Mouse (Mus musculus) heart, embryonic 11.5 days (tissue): Measurements from ENCODE around the gene Lipo3. TPM values are rescaled to one million over a fixed set of nuclear protein-coding genes. Genes with fewer than 3 reads are reported as not detected.
"Not testable (repeated sequence)": the region's sequence is repeated elsewhere in the genome, so short reads cannot be mapped to it uniquely, and the experiment has no call there.

Experiments used
- ATAC-seq: fragments of 200-750 bp; cut with Nextera tagmentation; replicated peaks from 2 replicates; pipeline ENCODE4 v1.8.0; 2017; ENCODE audit warnings: moderate library complexity; ENCODE audit not compliant: insufficient number of reproducible peaks, low FRiP score, low TSS enrichment
- H3K27ac ChIP-seq: fragments of 300-500 bp; sonication (generic); 2 replicates; pipeline ENCODE4 v1.5.1; 2014; ENCODE audit warnings: mild to moderate bottlenecking, low read depth, low read length
- H3K27me3 ChIP-seq: fragments of 300-500 bp; sonication (generic); 2 replicates; pipeline ENCODE4 v1.6.1; 2014; ENCODE audit warnings: mild to moderate bottlenecking, low read length, mixed read lengths; ENCODE audit not compliant: control insufficient read depth, insufficient read depth
- H3K36me3 ChIP-seq: fragments of 300-500 bp; sonication (generic); 2 replicates; pipeline ENCODE4 v1.6.1; 2014; ENCODE audit warnings: mild to moderate bottlenecking, low read length, moderate library complexity, mixed read lengths; ENCODE audit not compliant: control insufficient read depth, insufficient read depth
- H3K4me1 ChIP-seq: fragments of 300-500 bp; sonication (generic); 2 replicates; pipeline ENCODE4 v1.6.1; 2014; ENCODE audit warnings: low read length; ENCODE audit not compliant: control insufficient read depth, insufficient read depth
- H3K4me2 ChIP-seq: fragments of 300-500 bp; sonication (generic); 2 replicates; pipeline ENCODE4 v1.6.1; 2014; ENCODE audit warnings: mild to moderate bottlenecking, moderate library complexity
- H3K4me3 ChIP-seq: fragments of 300-500 bp; sonication (generic); 2 replicates; pipeline ENCODE4 v1.5.1; 2014; ENCODE audit warnings: low read depth, low read length
- H3K9ac ChIP-seq: fragments of 300-500 bp; sonication (generic); 2 replicates; pipeline ENCODE4 v1.6.1; 2014; ENCODE audit warnings: mild to moderate bottlenecking, low read depth, low read length, moderate library complexity
- H3K9me3 ChIP-seq: fragments of 300-500 bp; sonication (generic); replicated peaks from 2 replicates; pipeline ENCODE4 v1.6.1; 2016; ENCODE audit warnings: low read length; ENCODE audit not compliant: control insufficient read depth
- WGBS: fragments of 180-500 bp; shearing (Covaris S2); extraction: QIAGEN DNeasy Blood & Tissue Kit; methylation state at CpG from one replicate; pipeline ENCODE4 v1.1.7; 2014; ENCODE audit not compliant: insufficient replicate concordance; 5-methylcytosine and 5-hydroxymethylcytosine counted together
- polyA plus RNA-seq: library from polyadenylated mRNA; unstranded; fragments of >200 nt; fragmentation: Nextera tagmentation; extraction: Ambion mirVana; gene quantifications from 2 replicates; pipeline ENCODE4 v1.2.1, GENCODE M21; 2014

The Lipo3 gene
- 12.7 and 16.2 TPM in 2 replicates for polyA plus RNA-seq

DNA sequence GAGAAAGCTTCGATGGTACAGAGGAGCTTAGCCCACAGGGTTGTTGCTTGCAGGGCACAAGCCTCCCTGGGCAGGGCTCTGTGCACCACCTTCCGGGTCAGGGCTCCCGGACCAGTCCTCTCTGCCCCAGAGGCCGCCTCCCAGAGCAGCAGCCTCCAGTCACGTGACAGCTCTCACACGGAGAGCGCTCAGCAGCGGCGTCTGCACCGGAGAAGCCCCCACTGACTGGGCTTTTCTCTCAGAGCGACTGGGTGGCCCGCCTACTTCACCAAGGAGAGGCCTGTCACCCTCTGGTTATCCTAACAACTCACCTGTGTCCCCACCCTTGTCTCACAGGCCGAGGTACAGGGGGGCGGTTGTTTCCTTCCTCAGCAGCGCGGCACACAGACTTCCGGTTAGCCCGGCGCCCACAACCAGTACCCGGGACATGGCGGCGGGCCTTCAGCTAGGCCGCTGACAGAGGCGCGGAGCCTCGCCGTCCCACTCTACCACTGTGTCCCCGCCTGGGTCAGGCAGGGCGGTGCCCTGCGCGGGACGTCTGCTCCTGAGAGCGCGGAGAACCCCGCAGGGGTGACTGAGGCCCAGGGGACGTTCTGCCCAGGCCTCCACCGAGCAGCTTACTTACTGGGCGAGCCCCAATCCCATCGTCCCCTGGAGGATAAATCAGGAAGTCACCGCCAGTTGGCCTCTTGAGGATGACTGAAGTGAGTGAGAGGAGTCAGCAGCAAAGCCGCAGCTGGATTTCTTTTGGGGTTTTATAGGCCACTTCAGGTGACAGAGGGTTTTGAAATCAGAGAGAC lies at the start of gene Lipo3:
Gene Lipo3, minus strand, starts transcription at position 665 of the 800 bp plus-strand sequence.
- not testable (repeated sequence) for H3K9ac ChIP-seq, H3K4me3 ChIP-seq, H3K4me1 ChIP-seq, H3K9me3 ChIP-seq, H3K27ac ChIP-seq, H3K36me3 ChIP-seq, H3K27me3 ChIP-seq
- peak; percentile 84 for ATAC-seq
- 28% methylated on average over 12 of the region's 41 CpGs for WGBS
- H3K4me2 ChIP-seq = peak within 1 kb of the TSS; percentile 51

DNA sequence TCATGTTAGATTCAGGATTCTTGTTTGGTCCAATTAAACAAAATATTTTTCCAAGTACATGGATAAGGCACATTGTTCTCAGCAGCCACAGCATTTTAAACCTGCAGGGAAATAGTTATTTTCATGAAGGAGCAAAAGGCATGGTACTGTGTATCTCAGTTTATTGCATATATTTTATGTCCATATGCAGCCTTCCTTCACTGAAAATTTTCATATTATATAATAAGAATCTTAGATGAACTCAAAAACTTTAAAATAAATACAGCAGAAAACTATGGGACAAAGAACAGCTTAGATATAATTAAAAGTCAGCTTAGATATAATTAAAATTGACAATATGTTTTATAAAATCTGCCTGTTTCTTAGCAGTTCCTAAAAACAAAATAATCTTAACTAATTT lies 25.6 kb upstream of the Lipo3 start, which contains the start of gene Lipo1:
Gene Lipo1, minus strand, starts transcription at position 101 of the 400 bp plus-strand sequence.
- not testable (repeated sequence) for H3K4me1 ChIP-seq, H3K4me2 ChIP-seq, H3K4me3 ChIP-seq, H3K9ac ChIP-seq, H3K27ac ChIP-seq, H3K27me3 ChIP-seq, ATAC-seq, H3K9me3 ChIP-seq, H3K36me3 ChIP-seq

DNA sequence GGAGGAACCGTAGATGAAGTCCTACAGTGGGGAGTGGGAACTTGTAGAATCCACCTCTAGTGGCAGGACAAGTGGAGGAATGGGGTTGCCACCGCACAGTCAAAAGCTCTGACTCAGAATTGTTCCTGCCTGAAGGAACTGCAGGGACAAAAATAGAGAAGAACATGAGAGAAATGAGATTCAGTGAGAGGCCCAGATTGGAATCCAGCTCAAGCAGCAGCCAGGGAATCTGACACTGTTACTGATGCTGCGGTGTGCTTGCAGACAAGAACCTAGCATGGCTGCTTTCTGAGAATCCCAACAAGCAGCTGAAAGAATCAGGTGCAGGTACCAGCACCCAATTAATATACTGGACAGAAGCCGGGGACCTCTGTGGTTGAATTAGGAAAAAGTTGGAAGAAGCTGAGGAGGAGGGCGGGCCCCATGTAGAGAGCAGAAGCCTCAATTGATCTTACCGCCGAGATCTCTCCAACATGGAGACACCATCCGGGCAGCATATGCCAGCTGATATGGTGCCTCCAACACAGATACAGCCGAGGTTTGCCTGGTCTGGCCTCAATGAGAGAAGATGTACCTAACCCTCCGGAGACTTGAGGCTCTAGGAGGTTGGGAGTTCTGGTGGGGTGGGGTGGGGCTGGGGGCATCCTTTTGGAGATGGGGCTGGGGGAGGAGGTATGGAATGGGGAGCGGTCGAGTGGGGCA lies 25.0 kb upstream of the Lipo3 start:
- H3K9ac ChIP-seq = no peak overlapping the region
- no peak overlapping the region for H3K27ac ChIP-seq
- no peak overlapping the region for H3K4me3 ChIP-seq
- no peak overlapping the region for H3K4me2 ChIP-seq
- no peaks in the 10 kb centered on the region for H3K36me3 ChIP-seq
- no peak for ATAC-seq
- no peaks in the 10 kb centered on the region for H3K9me3 ChIP-seq
- WGBS = 82% methylated on average over 12 of the region's 12 CpGs
- H3K27me3 ChIP-seq = no peaks in the 10 kb centered on the region
- H3K4me1 ChIP-seq = no peaks in the 10 kb centered on the region

DNA sequence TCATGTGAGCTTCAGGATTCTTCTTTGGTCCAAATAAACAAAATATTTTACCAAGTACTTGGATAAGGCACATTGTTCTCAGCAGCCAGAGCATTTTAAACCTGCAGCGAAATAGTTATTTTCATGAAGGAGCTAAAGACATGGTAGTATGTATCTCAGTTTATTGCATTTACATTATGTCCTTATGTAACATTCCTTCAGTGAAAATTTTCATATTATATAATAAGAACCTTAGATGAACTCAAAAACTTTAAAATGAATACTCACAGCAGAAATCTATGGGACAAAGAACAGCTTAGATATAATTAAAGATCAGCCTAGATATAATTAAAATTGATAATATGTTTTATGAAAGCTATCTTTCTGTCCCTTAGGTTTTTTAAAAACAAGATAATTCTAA lies 10.5 kb downstream of the Lipo3 start, which contains the start of gene Lipo2:
Gene Lipo2, minus strand, starts transcription at position 101 of the 400 bp plus-strand sequence.
- 87% methylated on average over 1 of the region's 1 CpGs for WGBS

DNA sequence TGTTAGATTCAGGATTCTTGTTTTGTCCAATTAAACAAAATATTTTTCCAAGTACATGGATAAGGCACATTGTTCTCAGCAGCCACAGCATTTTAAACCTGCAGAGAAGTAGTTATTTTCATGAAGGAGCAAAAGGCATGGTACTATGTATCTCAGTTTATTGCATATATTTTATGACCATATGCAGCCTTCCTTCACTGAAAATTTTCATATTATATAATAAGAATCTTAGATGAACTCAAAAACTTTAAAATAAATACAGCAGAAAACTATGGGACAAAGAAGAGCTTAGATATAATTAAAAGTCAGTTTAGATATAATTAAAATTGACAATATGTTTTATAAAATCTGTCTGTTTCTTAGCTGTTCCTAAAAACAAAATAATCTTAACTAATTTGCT lies 136.6 kb downstream of the Lipo3 start, which contains the start of gene Gm8978:
Gene Gm8978, minus strand, starts transcription at position 101 of the 400 bp plus-strand sequence.
- ATAC-seq, H3K4me1 ChIP-seq, H3K36me3 ChIP-seq, H3K4me2 ChIP-seq, H3K9ac ChIP-seq, H3K4me3 ChIP-seq, H3K27me3 ChIP-seq, H3K9me3 ChIP-seq, H3K27ac ChIP-seq: not testable (repeated sequence)

More for the DNA sequence above, 10.5 kb downstream of the Lipo3 start, which contains the start of gene Lipo2:
- not testable (repeated sequence) for H3K4me1 ChIP-seq, H3K9ac ChIP-seq, H3K27ac ChIP-seq, H3K4me3 ChIP-seq, H3K36me3 ChIP-seq, H3K27me3 ChIP-seq, ATAC-seq, H3K9me3 ChIP-seq, H3K4me2 ChIP-seq

DNA sequence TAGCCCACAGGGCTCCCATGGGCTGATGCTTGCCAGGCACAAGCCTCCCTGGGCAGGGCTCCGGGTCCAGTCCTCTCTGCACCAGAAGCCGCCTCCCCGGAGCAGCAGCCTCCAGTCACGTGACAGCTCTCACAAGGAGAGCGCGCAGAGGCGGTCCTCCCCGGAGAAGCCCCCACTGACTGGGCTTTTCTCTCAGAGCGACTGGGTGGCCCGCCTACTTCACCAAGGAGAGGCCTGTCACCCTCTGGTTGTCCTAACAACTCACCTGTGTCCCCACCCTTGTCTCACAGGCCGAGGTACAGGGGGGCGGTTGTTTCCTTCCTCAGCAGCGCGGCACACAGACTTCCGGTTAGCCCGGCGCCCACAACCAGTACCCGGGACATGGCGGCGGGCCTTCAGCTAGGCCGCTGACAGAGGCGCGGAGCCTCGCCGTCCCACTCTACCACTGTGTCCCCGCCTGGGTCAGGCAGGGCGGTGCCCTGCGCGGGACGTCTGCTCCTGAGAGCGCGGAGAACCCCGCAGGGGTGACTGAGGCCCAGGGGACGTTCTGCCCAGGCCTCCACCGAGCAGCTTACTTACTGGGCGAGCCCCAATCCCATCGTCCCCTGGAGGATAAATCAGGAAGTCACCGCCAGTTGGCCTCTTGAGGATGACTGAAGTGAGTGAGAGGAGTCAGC lies 172.0 kb downstream of the Lipo3 start:
- H3K27ac ChIP-seq, H3K36me3 ChIP-seq, H3K4me1 ChIP-seq, H3K9me3 ChIP-seq, H3K27me3 ChIP-seq: not testable (repeated sequence)
- Histone ChIP-seq H3K4me3 (peak overlapping the region; percentile 36), H3K4me2 (peak overlapping the region; percentile 58), H3K9ac (peak overlapping the region; percentile 52; the same call in 1 of the 2 replicates)
- 2% methylated on average over 11 of the region's 38 CpGs for WGBS
- peak; percentile 94 for ATAC-seq

DNA sequence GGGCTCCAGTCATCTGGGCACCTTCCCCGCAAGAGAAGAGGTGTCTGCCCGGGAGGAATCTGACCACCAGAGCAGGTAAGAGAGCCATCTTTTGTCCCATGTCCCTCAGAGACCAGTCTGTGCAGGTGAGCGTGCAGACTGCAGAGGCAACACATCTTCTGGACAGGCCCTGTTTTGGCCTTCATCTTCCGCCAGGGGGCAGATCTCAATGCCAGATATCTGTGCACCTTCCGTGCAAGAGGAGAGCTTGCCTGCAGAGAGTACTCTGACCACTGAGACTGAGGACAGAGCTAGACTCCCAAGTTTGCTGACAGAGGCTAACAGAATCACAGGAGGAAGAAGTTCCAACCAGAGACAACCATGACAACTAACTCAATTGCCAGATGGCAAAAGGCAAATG lies 193.2 kb downstream of the Lipo3 start:
- WGBS = 74% methylated on average over 5 of the region's 5 CpGs
- not testable (repeated sequence) for H3K36me3 ChIP-seq, H3K4me1 ChIP-seq, H3K9me3 ChIP-seq, H3K27ac ChIP-seq, H3K4me2 ChIP-seq, H3K4me3 ChIP-seq, ATAC-seq, H3K27me3 ChIP-seq, H3K9ac ChIP-seq

DNA sequence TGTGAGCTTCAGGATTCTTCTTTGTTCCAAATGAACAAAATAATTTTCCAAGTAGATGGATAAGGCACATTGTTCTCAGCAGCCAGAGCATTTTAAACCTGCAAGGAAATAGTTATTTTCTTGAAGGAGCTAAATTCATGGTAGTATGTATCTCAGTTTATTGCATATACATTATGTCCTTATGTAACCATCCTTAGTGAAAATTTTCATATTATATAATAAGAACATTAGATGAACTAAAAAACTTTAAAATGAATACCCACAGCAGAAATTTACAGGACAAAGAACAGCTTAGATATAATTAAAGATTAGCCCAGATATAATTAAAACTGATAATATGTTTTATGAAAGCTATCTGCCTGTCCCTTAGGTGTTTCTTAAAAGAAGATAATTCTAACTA lies 244.1 kb downstream of the Lipo3 start, which contains the start of gene Lipo4:
Gene Lipo4, minus strand, starts transcription at position 101 of the 400 bp plus-strand sequence.
- Histone ChIP-seq H3K36me3 (no peaks in the 10 kb centered on the region), H3K4me3 (no peak within 1 kb of the TSS), H3K27ac (no peak within 1 kb of the TSS), H3K27me3 (no peaks in the 10 kb centered on the region), H3K4me1 (no peaks in the 10 kb centered on the region), H3K4me2 (no peak within 1 kb of the TSS), H3K9me3 (no peaks in the 10 kb centered on the region), H3K9ac (no peak within 1 kb of the TSS)
- ATAC-seq = no peak
